Mouse (Mus musculus): ENCODE measurements around the gene Gzmn. TPM values are rescaled to one million over a fixed set of nuclear protein-coding genes. Genes with fewer than 3 reads are reported as not detected.

Gene Gzmn
- polyA plus RNA-seq, 1 experiment from 2014 or later, result not detected

DNA sequence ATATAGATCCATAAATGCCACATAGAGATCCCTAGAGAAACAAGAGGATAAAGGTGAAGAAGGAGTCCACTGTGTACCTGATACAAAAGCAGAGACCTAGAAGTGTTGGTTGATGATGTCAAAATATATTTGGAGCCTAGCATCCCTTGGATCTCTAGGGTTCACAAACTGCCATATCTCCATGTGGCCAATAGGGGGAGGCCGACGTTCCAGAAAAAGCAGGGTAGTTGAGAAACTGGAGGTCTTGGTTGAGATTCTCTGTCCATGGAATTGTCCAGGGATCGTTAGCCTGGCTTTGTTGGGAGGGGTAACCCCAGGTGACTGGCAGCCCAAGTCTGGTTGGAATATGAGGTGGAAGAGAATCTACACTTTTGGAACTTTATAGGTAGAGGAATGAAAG lies 46.1 kb downstream of the Gzmn start:
- H3K27ac ChIP-seq (replicated peaks in 1 of 2; ENCODE audit: control insufficient read depth in 1 of 2, insufficient read depth in 1 of 2, low read depth in 2 of 2, low read length in 2 of 2), result no peak overlapping the region
- H3K9ac ChIP-seq (ENCODE audit: low read length), result no peak overlapping the region
- H3K36me3 ChIP-seq (ENCODE audit: control insufficient read depth, insufficient read depth, low read length), result no peaks in the 10 kb centered on the region
- no peaks in the 10 kb centered on the region for H3K9me3 ChIP-seq (ENCODE audit: control insufficient read depth, low read length)
- no peak overlapping the region for H3K4me3 ChIP-seq (ENCODE audit: control insufficient read depth in 1 of 2, insufficient read depth in 1 of 2, low read depth in 1 of 2, low read length in 2 of 2)
- WGBS, result 40% methylated on average over 3 of the region's 3 CpGs
- H3K27me3 ChIP-seq (ENCODE audit: control insufficient read depth, insufficient read depth, low read length), result no peaks in the 10 kb centered on the region
- no peak for ATAC-seq (ENCODE audit: insufficient number of reproducible peaks, insufficient read depth, low FRiP score, low read depth)
- H3K4me2 ChIP-seq (ENCODE audit: low read length), result no peak overlapping the region
- no peaks in the 10 kb centered on the region for H3K4me1 ChIP-seq (ENCODE audit: control insufficient read depth in 2 of 2, insufficient read depth in 2 of 2, low read length in 2 of 2)

DNA sequence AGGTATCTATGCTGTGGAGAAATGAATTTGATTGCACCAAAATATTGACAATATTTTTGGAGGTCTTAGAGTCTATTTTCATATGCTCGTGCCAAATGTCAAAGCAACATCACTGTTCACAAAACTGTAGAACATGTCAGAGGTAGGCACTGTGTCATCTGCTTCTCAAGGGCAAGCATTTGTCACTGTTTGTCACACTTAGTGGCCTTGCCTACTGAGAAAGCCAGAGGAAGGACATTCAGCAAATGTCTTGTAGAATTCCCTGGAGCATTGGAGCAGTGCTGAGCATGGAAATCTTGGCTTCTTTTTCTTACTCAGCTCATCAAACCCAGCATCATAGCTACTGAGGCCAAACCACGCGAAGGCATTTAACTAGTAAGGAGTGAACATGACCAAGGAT lies 50.9 kb downstream of the Gzmn start:
- H3K27ac ChIP-seq (replicated peaks in 1 of 2; ENCODE audit: control insufficient read depth in 1 of 2, insufficient read depth in 1 of 2, low read depth in 2 of 2, low read length in 2 of 2), result no peak overlapping the region
- no peak overlapping the region for H3K9ac ChIP-seq (ENCODE audit: low read length)
- no peaks in the 10 kb centered on the region for H3K27me3 ChIP-seq (ENCODE audit: control insufficient read depth, insufficient read depth, low read length)
- no peak overlapping the region for H3K4me2 ChIP-seq (ENCODE audit: low read length)
- no peaks in the 10 kb centered on the region for H3K4me1 ChIP-seq (ENCODE audit: control insufficient read depth in 2 of 2, insufficient read depth in 2 of 2, low read length in 2 of 2)
- no peaks in the 10 kb centered on the region for H3K9me3 ChIP-seq (ENCODE audit: control insufficient read depth, low read length)
- WGBS, result 83% methylated on average over 3 of the region's 3 CpGs
- H3K36me3 ChIP-seq (ENCODE audit: control insufficient read depth, insufficient read depth, low read length), result no peaks in the 10 kb centered on the region
- no peak overlapping the region for H3K4me3 ChIP-seq (ENCODE audit: control insufficient read depth in 1 of 2, insufficient read depth in 1 of 2, low read depth in 1 of 2, low read length in 2 of 2)
- ATAC-seq (ENCODE audit: insufficient number of reproducible peaks, insufficient read depth, low FRiP score, low read depth), result no peak

DNA sequence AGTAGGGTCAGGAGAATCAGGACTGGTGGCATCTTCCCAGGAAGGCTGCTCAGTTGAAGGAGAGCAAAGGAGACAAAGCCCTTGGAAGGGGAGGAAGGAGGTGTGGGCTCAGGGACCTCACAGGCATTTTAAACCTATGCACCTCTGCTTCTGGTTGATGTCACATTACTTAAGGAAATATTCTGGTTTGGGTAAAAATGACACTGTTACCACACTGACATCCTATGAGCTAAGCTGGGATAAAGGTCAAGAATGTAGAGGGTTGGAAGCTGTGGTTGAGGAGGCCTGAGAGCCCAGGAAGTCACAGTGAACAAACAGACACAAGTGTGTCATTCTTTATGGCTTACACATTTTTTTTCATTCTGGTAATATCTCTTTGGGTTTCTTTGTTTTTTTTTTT lies 53.9 kb downstream of the Gzmn start, which contains the start of gene Gzme:
Gene Gzme, minus strand, starts transcription at position 101 of the 400 bp plus-strand sequence.
- H3K4me1 ChIP-seq (ENCODE audit: control insufficient read depth in 2 of 2, insufficient read depth in 2 of 2, low read length in 2 of 2), result no peaks in the 10 kb centered on the region; a peak in 1 of 4 replicates
- H3K4me3 ChIP-seq (ENCODE audit: control insufficient read depth in 1 of 2, insufficient read depth in 1 of 2, low read depth in 1 of 2, low read length in 2 of 2), result no peak within 1 kb of the TSS
- no peak within 1 kb of the TSS for H3K4me2 ChIP-seq (ENCODE audit: low read length)
- no peak for ATAC-seq (ENCODE audit: insufficient number of reproducible peaks, insufficient read depth, low FRiP score, low read depth)
- no peaks in the 10 kb centered on the region for H3K27me3 ChIP-seq (ENCODE audit: control insufficient read depth, insufficient read depth, low read length)
- H3K9ac ChIP-seq (ENCODE audit: low read length), result no peak within 1 kb of the TSS
- H3K9me3 ChIP-seq (ENCODE audit: control insufficient read depth, low read length), result no peaks in the 10 kb centered on the region
- no peaks in the 10 kb centered on the region for H3K36me3 ChIP-seq (ENCODE audit: control insufficient read depth, insufficient read depth, low read length)
- H3K27ac ChIP-seq (replicated peaks in 1 of 2; ENCODE audit: control insufficient read depth in 1 of 2, insufficient read depth in 1 of 2, low read depth in 2 of 2, low read length in 2 of 2), result no peak within 1 kb of the TSS

Other genes starting within 250 kb of the Gzmn start
- 2.6 and 3.5 TPM in 2 replicates for gene Cma1, start 229.9 kb downstream of the Gzmn start, polyA plus RNA-seq (2014; fragmentation: Nextera tagmentation; extraction: Ambion mirVana)
- gene Cma2, start 223.6 kb downstream of the Gzmn start, polyA plus RNA-seq (2014; fragmentation: Nextera tagmentation; extraction: Ambion mirVana), result not detected in 2 replicates
- not detected in 2 replicates for gene Mcpt1, start 156.6 kb downstream of the Gzmn start, polyA plus RNA-seq (2014; fragmentation: Nextera tagmentation; extraction: Ambion mirVana)
- gene Mcpt9, start 144.1 kb downstream of the Gzmn start, polyA plus RNA-seq (2014; fragmentation: Nextera tagmentation; extraction: Ambion mirVana), result not detected in 2 replicates
- not detected in 2 replicates for gene Mcpt2, start 132.6 kb downstream of the Gzmn start, polyA plus RNA-seq (2014; fragmentation: Nextera tagmentation; extraction: Ambion mirVana)
- 0.49 and 0.90 TPM in 2 replicates for gene Mcpt4, start 112.3 kb downstream of the Gzmn start, polyA plus RNA-seq (2014; fragmentation: Nextera tagmentation; extraction: Ambion mirVana)
- gene Mcpt8, start 89.3 kb downstream of the Gzmn start, polyA plus RNA-seq (2014; fragmentation: Nextera tagmentation; extraction: Ambion mirVana), result 0.42 and 0.50 TPM in 2 replicates
- gene Ctsg, start 72.0 kb downstream of the Gzmn start, polyA plus RNA-seq (2014; fragmentation: Nextera tagmentation; extraction: Ambion mirVana), result 0.40 and 0.41 TPM in 2 replicates
- gene Gzme, start 54.0 kb downstream of the Gzmn start, polyA plus RNA-seq (2014; fragmentation: Nextera tagmentation; extraction: Ambion mirVana), result not detected in 2 replicates
- gene Gzmd, start 42.0 kb downstream of the Gzmn start, polyA plus RNA-seq (2014; fragmentation: Nextera tagmentation; extraction: Ambion mirVana), result not detected in 2 replicates
- not detected in 2 replicates for gene Gzmg, start 15.0 kb downstream of the Gzmn start, polyA plus RNA-seq (2014; fragmentation: Nextera tagmentation; extraction: Ambion mirVana)
- gene Gzmf, start 36.8 kb upstream of the Gzmn start, polyA plus RNA-seq (2014; fragmentation: Nextera tagmentation; extraction: Ambion mirVana), result not detected in 2 replicates
- not detected in 2 replicates for gene Gzmc, start 60.1 kb upstream of the Gzmn start, polyA plus RNA-seq (2014; fragmentation: Nextera tagmentation; extraction: Ambion mirVana)
- gene Gzmb, start 87.7 kb upstream of the Gzmn start, polyA plus RNA-seq (2014; fragmentation: Nextera tagmentation; extraction: Ambion mirVana), result not detected in 2 replicates
- not detected in 2 replicates for gene Atp12a, start 190.5 kb upstream of the Gzmn start, polyA plus RNA-seq (2014; fragmentation: Nextera tagmentation; extraction: Ambion mirVana)
- 3.6 and 3.7 TPM in 2 replicates for gene Rnf17, start 228.0 kb upstream of the Gzmn start, polyA plus RNA-seq (2014; fragmentation: Nextera tagmentation; extraction: Ambion mirVana)